Mouse (Mus musculus) heart, embryonic 15.5 days (tissue): Measurements from ENCODE around the gene Itih5. TPM values are rescaled to one million over a fixed set of nuclear protein-coding genes. Genes with fewer than 3 reads are reported as not detected.

Experiments used
- ATAC-seq: fragments of 200-750 bp; cut with Nextera tagmentation; replicated peaks from 2 replicates; pipeline ENCODE4 v1.8.0; 2017; ENCODE audit warnings: low read depth, moderate TSS enrichment; ENCODE audit not compliant: insufficient number of reproducible peaks, insufficient read depth, low FRiP score
- H3K27ac ChIP-seq: fragments of 300-500 bp; sonication (generic); 2 replicates; pipeline ENCODE4 v1.5.1; 2015; ENCODE audit warnings: mild to moderate bottlenecking, inconsistent platforms
- H3K27me3 ChIP-seq: fragments of 300-500 bp; sonication (generic); 2 replicates; pipeline ENCODE4 v1.6.1; 2015; ENCODE audit warnings: inconsistent platforms
- H3K36me3 ChIP-seq: fragments of 300-500 bp; sonication (generic); 2 replicates; pipeline ENCODE4 v1.6.1; 2015; ENCODE audit warnings: mild to moderate bottlenecking, inconsistent platforms
- H3K4me1 ChIP-seq: fragments of 300-500 bp; sonication (generic); replicated peaks from 2 replicates; pipeline ENCODE4 v1.6.1; 2015; ENCODE audit warnings: inconsistent platforms
- H3K4me2 ChIP-seq: fragments of 300-500 bp; sonication (generic); 2 replicates; pipeline ENCODE4 v1.6.1; 2015; ENCODE audit warnings: inconsistent platforms, mild to moderate bottlenecking, moderate library complexity
- H3K4me3 ChIP-seq: fragments of 300-500 bp; sonication (generic); 2 replicates; pipeline ENCODE4 v1.5.1; 2015; ENCODE audit warnings: mild to moderate bottlenecking, inconsistent platforms
- H3K9ac ChIP-seq: fragments of 300-500 bp; sonication (generic); 2 replicates; pipeline ENCODE4 v1.6.1; 2015; ENCODE audit warnings: mild to moderate bottlenecking, inconsistent platforms
- H3K9me3 ChIP-seq: fragments of 300-500 bp; sonication (generic); replicated peaks from 2 replicates; pipeline ENCODE4 v1.6.1; 2016; ENCODE audit warnings: inconsistent platforms
- WGBS: fragments of 180-500 bp; shearing (Covaris S2); methylation state at CpG from one replicate; pipeline ENCODE4 v1.1.7; 2015; ENCODE audit warnings: mixed read lengths; 5-methylcytosine and 5-hydroxymethylcytosine counted together
- polyA plus RNA-seq: library from polyadenylated mRNA; unstranded; fragments of >200 nt; fragmentation: Nextera tagmentation; extraction: Ambion mirVana; gene quantifications from 2 replicates; pipeline ENCODE4 v1.2.1, GENCODE M21; 2015

The Itih5 gene
- polyA plus RNA-seq: 9.6 and 10.6 TPM in 2 replicates

- Histone ChIP-seq H3K36me3 (no peaks in the 10 kb centered on the region), H3K27me3 (no peaks in the 10 kb centered on the region), H3K9ac (peak within 1 kb of the TSS; percentile 53), H3K4me1 (peaks cover 13% of the 10 kb centered on the region), H3K9me3 (no peaks in the 10 kb centered on the region), H3K4me2 (peak within 1 kb of the TSS; percentile 97), H3K27ac (no peak within 1 kb of the TSS), H3K4me3 (peak within 1 kb of the TSS; percentile 57)
- WGBS: 7% methylated on average over 27 of the region's 27 CpGs
- peak; percentile 75 for ATAC-seq
These were observed at the start of gene Itih5 for GRCm38 (mm10) chr2:10153201-10154075. Gene Itih5 (plus strand): TSS chr2:10153571.

GRCm38 (mm10) chr2:10108535-10109189 lies 44.7 kb upstream of the Itih5 start:
- no peak for ATAC-seq

GRCm38 (mm10) chr2:10118751-10119150 lies 34.6 kb upstream of the Itih5 start:
- Histone ChIP-seq H3K4me2 (no peak overlapping the region), H3K9ac (no peak overlapping the region), H3K4me1 (no peaks in the 10 kb centered on the region), H3K36me3 (no peaks in the 10 kb centered on the region), H3K27me3 (no peaks in the 10 kb centered on the region), H3K27ac (no peak overlapping the region), H3K4me3 (no peak overlapping the region), H3K9me3 (no peaks in the 10 kb centered on the region)
- no peak for ATAC-seq
- WGBS: 48% methylated on average over 1 of the region's 1 CpGs

More at GRCm38 (mm10) chr2:10108535-10109189, 44.7 kb upstream of the Itih5 start:
- Histone ChIP-seq H3K9me3 (no peaks in the 10 kb centered on the region), H3K4me2 (no peak overlapping the region), H3K27me3 (no peaks in the 10 kb centered on the region), H3K4me1 (no peaks in the 10 kb centered on the region), H3K27ac (no peak overlapping the region), H3K4me3 (no peak overlapping the region), H3K9ac (no peak overlapping the region), H3K36me3 (no peaks in the 10 kb centered on the region)
- 63% methylated on average over 6 of the region's 6 CpGs for WGBS

- H3K27ac ChIP-seq: no peak overlapping the region
- no peak overlapping the region for H3K4me2 ChIP-seq
- 71% methylated on average over 8 of the region's 8 CpGs for WGBS
- H3K9ac ChIP-seq: no peak overlapping the region
- H3K4me3 ChIP-seq: no peak overlapping the region
- no peak for ATAC-seq
- H3K27me3 ChIP-seq: no peaks in the 10 kb centered on the region
- no peaks in the 10 kb centered on the region for H3K36me3 ChIP-seq
- H3K4me1 ChIP-seq: no peaks in the 10 kb centered on the region
- no peaks in the 10 kb centered on the region for H3K9me3 ChIP-seq
These were observed 34.1 kb upstream of the Itih5 start for GRCm38 (mm10) chr2:10119276-10119675.

GRCm38 (mm10) chr2:10121826-10122225 lies 31.5 kb upstream of the Itih5 start:
- H3K4me2 ChIP-seq: no peak overlapping the region
- H3K4me1 ChIP-seq: no peaks in the 10 kb centered on the region
- no peaks in the 10 kb centered on the region for H3K27me3 ChIP-seq
- no peaks in the 10 kb centered on the region for H3K9me3 ChIP-seq
- 50% methylated on average over 3 of the region's 3 CpGs for WGBS
- no peak overlapping the region for H3K27ac ChIP-seq
- no peak overlapping the region for H3K4me3 ChIP-seq
- H3K9ac ChIP-seq: no peak overlapping the region
- ATAC-seq: no peak
- no peaks in the 10 kb centered on the region for H3K36me3 ChIP-seq

- no peaks in the 10 kb centered on the region for H3K9me3 ChIP-seq
- no peak overlapping the region for H3K27ac ChIP-seq
- no peaks in the 10 kb centered on the region for H3K4me1 ChIP-seq
- no peak overlapping the region for H3K9ac ChIP-seq
- H3K27me3 ChIP-seq: no peaks in the 10 kb centered on the region
- no peak overlapping the region for H3K4me3 ChIP-seq
- no peak for ATAC-seq
- H3K4me2 ChIP-seq: no peak overlapping the region
- WGBS: 80% methylated on average over 4 of the region's 4 CpGs
- H3K36me3 ChIP-seq: no peaks in the 10 kb centered on the region
These were observed 27.2 kb upstream of the Itih5 start for GRCm38 (mm10) chr2:10126122-10126521.

GRCm38 (mm10) chr2:10127471-10127870 lies 25.9 kb upstream of the Itih5 start:
- Histone ChIP-seq H3K9me3 (no peaks in the 10 kb centered on the region), H3K4me2 (no peak overlapping the region), H3K27ac (no peak overlapping the region), H3K27me3 (no peaks in the 10 kb centered on the region), H3K9ac (no peak overlapping the region), H3K4me3 (no peak overlapping the region), H3K4me1 (no peaks in the 10 kb centered on the region), H3K36me3 (no peaks in the 10 kb centered on the region)
- 87% methylated on average over 5 of the region's 5 CpGs for WGBS
- no peak for ATAC-seq

- Histone ChIP-seq H3K4me1 (no peaks in the 10 kb centered on the region), H3K9ac (no peak overlapping the region)
These were observed 24.8 kb upstream of the Itih5 start for GRCm38 (mm10) chr2:10128571-10128970.

GRCm38 (mm10) chr2:10130341-10130990 lies 22.9 kb upstream of the Itih5 start:
- Histone ChIP-seq H3K36me3 (no peaks in the 10 kb centered on the region), H3K27me3 (no peaks in the 10 kb centered on the region), H3K4me3 (no peak overlapping the region), H3K27ac (no peak overlapping the region), H3K9ac (no peak overlapping the region), H3K9me3 (no peaks in the 10 kb centered on the region), H3K4me1 (no peaks in the 10 kb centered on the region), H3K4me2 (no peak overlapping the region)
- ATAC-seq: no peak
- WGBS: 55% methylated on average over 8 of the region's 8 CpGs

More at GRCm38 (mm10) chr2:10128571-10128970, 24.8 kb upstream of the Itih5 start:
- ATAC-seq: no peak
- Histone ChIP-seq H3K36me3 (no peaks in the 10 kb centered on the region), H3K27ac (no peak overlapping the region), H3K27me3 (no peaks in the 10 kb centered on the region), H3K4me2 (no peak overlapping the region), H3K9me3 (no peaks in the 10 kb centered on the region), H3K4me3 (no peak overlapping the region)
- WGBS: 70% methylated on average over 4 of the region's 4 CpGs

- H3K4me3 ChIP-seq: no peak within 1 kb of the TSS
- ATAC-seq: no peak
- no peak within 1 kb of the TSS for H3K27ac ChIP-seq
- no peaks in the 10 kb centered on the region for H3K4me1 ChIP-seq
- no peaks in the 10 kb centered on the region for H3K9me3 ChIP-seq
- WGBS: 80% methylated on average over 4 of the region's 4 CpGs
- no peaks in the 10 kb centered on the region for H3K27me3 ChIP-seq
- no peaks in the 10 kb centered on the region for H3K36me3 ChIP-seq
- no peak within 1 kb of the TSS for H3K4me2 ChIP-seq
- no peak within 1 kb of the TSS for H3K9ac ChIP-seq
These were observed 22.1 kb upstream of the Itih5 start, which contains the start of gene Itih2 for GRCm38 (mm10) chr2:10131296-10131695. Gene Itih2 (minus strand): TSS chr2:10131396.

- Histone ChIP-seq H3K36me3 (no peaks in the 10 kb centered on the region), H3K27me3 (no peaks in the 10 kb centered on the region), H3K4me2 (no peak overlapping the region), H3K4me3 (no peak overlapping the region), H3K9me3 (no peaks in the 10 kb centered on the region), H3K9ac (no peak overlapping the region), H3K4me1 (no peaks in the 10 kb centered on the region), H3K27ac (no peak overlapping the region)
- ATAC-seq: no peak
- WGBS: 79% methylated on average over 1 of the region's 1 CpGs
These were observed 21.2 kb upstream of the Itih5 start for GRCm38 (mm10) chr2:10132128-10132527.
